Mouse (Mus musculus) intestine, postnatal 0 days (tissue): ENCODE data around the gene Psmd13. TPM values are rescaled to one million over a fixed set of nuclear protein-coding genes. Genes with fewer than 3 reads are reported as not detected.

Experiments used
- ATAC-seq: fragments of 200-750 bp; cut with Nextera tagmentation; 2 replicates; pipeline ENCODE4 v1.8.0; 2017; ENCODE audit warnings: mild to moderate bottlenecking, moderate TSS enrichment, moderate library complexity
- H3K27ac ChIP-seq: fragments of 300-500 bp; sonication (generic); 2 replicates; pipeline ENCODE4 v1.5.1; 2014; ENCODE audit warnings: mild to moderate bottlenecking, low read depth, low read length, moderate library complexity
- H3K27me3 ChIP-seq: fragments of 300-500 bp; sonication (generic); replicated peaks from 2 replicates; pipeline ENCODE4 v1.6.1; 2014; ENCODE audit warnings: low read length, mixed read lengths; ENCODE audit not compliant: control insufficient read depth, insufficient read depth
- H3K36me3 ChIP-seq: fragments of 300-500 bp; sonication (generic); 2 replicates; pipeline ENCODE4 v1.6.1; 2014; ENCODE audit warnings: mild to moderate bottlenecking, moderate library complexity; ENCODE audit not compliant: control insufficient read depth, insufficient read depth
- H3K4me1 ChIP-seq: fragments of 300-500 bp; sonication (generic); replicated peaks from 2 replicates; pipeline ENCODE4 v1.6.1; 2014; ENCODE audit warnings: antibody characterized with exemption, low read length, mixed read lengths; ENCODE audit not compliant: control insufficient read depth, insufficient read depth
- H3K4me2 ChIP-seq: fragments of 300-500 bp; sonication (generic); replicated peaks from 2 replicates; pipeline ENCODE4 v1.6.1; 2014; ENCODE audit warnings: low read depth, mild to moderate bottlenecking, moderate library complexity
- H3K4me3 ChIP-seq: fragments of 300-500 bp; sonication (generic); 2 replicates; pipeline ENCODE4 v1.5.1; 2014; ENCODE audit warnings: low read depth, low read length
- H3K9ac ChIP-seq: fragments of 300-500 bp; sonication (generic); 2 replicates; pipeline ENCODE4 v1.6.1; 2014; ENCODE audit warnings: mild to moderate bottlenecking, low read depth, low read length
- H3K9me3 ChIP-seq: fragments of 300-500 bp; sonication (generic); 2 replicates; pipeline ENCODE4 v1.6.1; 2016; ENCODE audit warnings: mixed run types; ENCODE audit not compliant: control insufficient read depth
- CTCF ChIP-seq: sonication (generic); IDR thresholded peaks from 2 replicates; pipeline ENCODE4 v1.5.1; 2016; ENCODE audit warnings: low read depth, mild to moderate bottlenecking, control low read depth, antibody characterized with exemption, moderate library complexity
- WGBS: fragments of 180-500 bp; shearing (Covaris S2); extraction: QIAGEN DNeasy Blood & Tissue Kit; methylation state at CpG from one replicate; pipeline ENCODE4 v1.1.7; 2014; 5-methylcytosine and 5-hydroxymethylcytosine counted together
- polyA plus RNA-seq: library from polyadenylated mRNA; unstranded; fragments of >200 nt; fragmentation: Nextera tagmentation; extraction: Ambion mirVana; gene quantifications from 2 replicates; pipeline ENCODE4 v1.2.1, GENCODE M21; 2015

The Psmd13 gene
- polyA plus RNA-seq, 1 experiment from 2014 or later: 155 TPM

GRCm38 (mm10) chr7:140839556-140839955 lies 42.2 kb upstream of the Psmd13 start:
- Histone ChIP-seq H3K4me3 (no peak overlapping the region), H3K36me3 (no peaks in the 10 kb centered on the region), H3K27me3 (no peaks in the 10 kb centered on the region), H3K9ac (no peak overlapping the region), H3K4me1 (0 out of 2 replicates have a peak, but pooled peaks cover 3% of the 10 kb centered on the region), H3K27ac (no peak overlapping the region), H3K4me2 (no peak overlapping the region), H3K9me3 (no peaks in the 10 kb centered on the region)
- ATAC-seq: no peak
- 62% methylated on average over 5 of the region's 5 CpGs for WGBS
- no peak for TF ChIP-seq CTCF

- Histone ChIP-seq H3K4me2 (peak overlapping the region; percentile 44), H3K36me3 (no peaks in the 10 kb centered on the region), H3K27ac (no peak overlapping the region), H3K4me1 (0 out of 2 replicates have a peak, but pooled peaks cover under 1% of the 10 kb centered on the region), H3K9ac (no peak overlapping the region), H3K27me3 (no peaks in the 10 kb centered on the region; the same call in 1 of the 2 replicates), H3K9me3 (no peaks in the 10 kb centered on the region), H3K4me3 (no peak overlapping the region)
- no peak; the same call in 1 of the 2 replicates for ATAC-seq
- WGBS: 30% methylated on average over 19 of the region's 19 CpGs
- no peak for TF ChIP-seq CTCF
Observed at GRCm38 (mm10) chr7:140840750-140841735, 40.7 kb upstream of the Psmd13 start.

GRCm38 (mm10) chr7:140843806-140844205 lies 38.0 kb upstream of the Psmd13 start:
- Histone ChIP-seq H3K27me3 (no peaks in the 10 kb centered on the region; the same call in 1 of the 2 replicates), H3K9ac (no peak overlapping the region), H3K4me1 (no peaks in the 10 kb centered on the region), H3K4me3 (no peak overlapping the region), H3K4me2 (no peak overlapping the region), H3K9me3 (no peaks in the 10 kb centered on the region), H3K27ac (no peak overlapping the region), H3K36me3 (no peaks in the 10 kb centered on the region)
- 69% methylated on average over 7 of the region's 7 CpGs for WGBS
- ATAC-seq: no peak
- TF ChIP-seq CTCF: no peak

GRCm38 (mm10) chr7:140844905-140845665 lies 36.7 kb upstream of the Psmd13 start, which contains the start of gene Scgb1c1:
Gene Scgb1c1 (plus strand): TSS chr7:140845547.
- peak; percentile 70 for ATAC-seq
- no peak within 1 kb of the TSS for H3K4me3 ChIP-seq
- H3K4me1 ChIP-seq: no peaks in the 10 kb centered on the region
- TF ChIP-seq CTCF: peak; percentile 96
- WGBS: 27% methylated on average over 14 of the region's 14 CpGs
- H3K9me3 ChIP-seq: no peaks in the 10 kb centered on the region
- no peak within 1 kb of the TSS for H3K27ac ChIP-seq
- H3K27me3 ChIP-seq: no peaks in the 10 kb centered on the region; the same call in 1 of the 2 replicates
- H3K36me3 ChIP-seq: no peaks in the 10 kb centered on the region
- H3K4me2 ChIP-seq: no peak within 1 kb of the TSS
- H3K9ac ChIP-seq: no peak within 1 kb of the TSS

- H3K27ac ChIP-seq: no peak overlapping the region
- ATAC-seq: no peak
- no peaks in the 10 kb centered on the region for H3K36me3 ChIP-seq
- H3K9me3 ChIP-seq: no peaks in the 10 kb centered on the region
- peak; percentile 40 for TF ChIP-seq CTCF
- WGBS: 62% methylated on average over 4 of the region's 4 CpGs
- H3K9ac ChIP-seq: no peak overlapping the region
- no peak overlapping the region for H3K4me3 ChIP-seq
- H3K4me2 ChIP-seq: no peak overlapping the region
- H3K4me1 ChIP-seq: no peaks in the 10 kb centered on the region
- no peaks in the 10 kb centered on the region; the same call in 1 of the 2 replicates for H3K27me3 ChIP-seq
Observed at GRCm38 (mm10) chr7:140845683-140846082, 36.1 kb upstream of the Psmd13 start.

- no peak for ATAC-seq
- H3K9ac ChIP-seq: no peak overlapping the region
- H3K27me3 ChIP-seq: no peaks in the 10 kb centered on the region; the same call in 1 of the 2 replicates
- H3K4me2 ChIP-seq: no peak overlapping the region
- WGBS: 79% methylated on average over 10 of the region's 10 CpGs
- TF ChIP-seq CTCF: no peak
- H3K4me1 ChIP-seq: no peaks in the 10 kb centered on the region
- no peak overlapping the region for H3K4me3 ChIP-seq
- peaks cover 4% of the 10 kb centered on the region for H3K36me3 ChIP-seq
- no peaks in the 10 kb centered on the region for H3K9me3 ChIP-seq
- no peak overlapping the region for H3K27ac ChIP-seq
Observed at GRCm38 (mm10) chr7:140846676-140847075, 35.1 kb upstream of the Psmd13 start.
